Mouse (Mus musculus): ENCODE data around the gene Smndc1.

Gene Smndc1

GRCm38 (mm10) chr19:53383336-53383735 lies 7.0 kb downstream of the Smndc1 start:
- DNase-seq (ENCODE audit: low spot score) = no peak

- DNase-seq (ENCODE audit: low spot score) = no peak
Measured at GRCm38 (mm10) chr19:53378421-53378820, 12.0 kb downstream of the Smndc1 start.

GRCm38 (mm10) chr19:53377652-53378051 lies 12.7 kb downstream of the Smndc1 start:
- DNase-seq (ENCODE audit: low spot score) = no peak

- no peak for DNase-seq (ENCODE audit: low spot score)
Measured at GRCm38 (mm10) chr19:53375816-53376215, 14.6 kb downstream of the Smndc1 start.

- no peak for DNase-seq (ENCODE audit: low spot score)
Measured at GRCm38 (mm10) chr19:53375299-53375698, 15.1 kb downstream of the Smndc1 start.

- no peak for DNase-seq (ENCODE audit: low spot score)
Measured at GRCm38 (mm10) chr19:53373570-53373969, 16.8 kb downstream of the Smndc1 start.

GRCm38 (mm10) chr19:53371666-53372065 lies 18.7 kb downstream of the Smndc1 start, which contains the start of gene Gm10197:
Gene Gm10197, minus strand, starts transcription at chr19:53371766.
- DNase-seq (ENCODE audit: low spot score) = no peak

GRCm38 (mm10) chr19:53370233-53370632 lies 20.1 kb downstream of the Smndc1 start:
- DNase-seq (ENCODE audit: low spot score) = no peak

GRCm38 (mm10) chr19:53369469-53370043 lies 20.8 kb downstream of the Smndc1 start:
- DNase-seq (ENCODE audit: low spot score) = peak; percentile 73

GRCm38 (mm10) chr19:53366881-53367280 lies 23.5 kb downstream of the Smndc1 start:
- no peak for DNase-seq (ENCODE audit: low spot score)

GRCm38 (mm10) chr19:53366057-53366775 lies 24.2 kb downstream of the Smndc1 start:
- DNase-seq (ENCODE audit: low spot score) = no peak

- DNase-seq (ENCODE audit: low spot score) = peak; percentile 39
Measured at GRCm38 (mm10) chr19:53364963-53365362, 25.4 kb downstream of the Smndc1 start.

GRCm38 (mm10) chr19:53364551-53364950 lies 25.8 kb downstream of the Smndc1 start:
- no peak for DNase-seq (ENCODE audit: low spot score)

- DNase-seq (ENCODE audit: low spot score) = no peak
Measured at GRCm38 (mm10) chr19:53362967-53363366, 27.4 kb downstream of the Smndc1 start.

GRCm38 (mm10) chr19:53360265-53360958 lies 30.0 kb downstream of the Smndc1 start:
- no peak for DNase-seq (ENCODE audit: low spot score)

GRCm38 (mm10) chr19:53359160-53360033 lies 31.0 kb downstream of the Smndc1 start:
- no peak for DNase-seq (ENCODE audit: low spot score)

GRCm38 (mm10) chr19:53355065-53355464 lies 35.3 kb downstream of the Smndc1 start:
- no peak for DNase-seq (ENCODE audit: low spot score)

GRCm38 (mm10) chr19:53354271-53355000 lies 35.9 kb downstream of the Smndc1 start:
- DNase-seq (ENCODE audit: low spot score) = no peak

- DNase-seq (ENCODE audit: low spot score) = no peak
Measured at GRCm38 (mm10) chr19:53353864-53354263, 36.5 kb downstream of the Smndc1 start.

GRCm38 (mm10) chr19:53345766-53346165 lies 44.6 kb downstream of the Smndc1 start:
- no peak for DNase-seq (ENCODE audit: low spot score)

GRCm38 (mm10) chr19:53344062-53344461 lies 46.3 kb downstream of the Smndc1 start:
- DNase-seq (ENCODE audit: low spot score) = no peak

Data from ovary, postnatal 14 days (tissue).